Mouse (Mus musculus) CH12.LX (cell line): Measurements from ENCODE around the gene Gm43552. TPM values are rescaled to one million over a fixed set of nuclear protein-coding genes. Genes with fewer than 3 reads are reported as not detected.

Source experiments
- DNase-seq: peaks from one replicate; pipeline ENCODE4 v3.0.0-alpha.2; 2013; ENCODE audit errors: extremely low read depth
- H3K27ac ChIP-seq: 2 replicates; pipeline ENCODE4 v1.5.1; 2012; ENCODE audit warnings: low read depth, mild to moderate bottlenecking, control low read depth, moderate library complexity; ENCODE audit not compliant: insufficient read depth
- H3K27me3 ChIP-seq: replicated peaks from 2 replicates; pipeline ENCODE3; 2012; ENCODE audit warnings: inconsistent platforms
- H3K36me3 ChIP-seq, 2 experiments: replicated peaks in 1 of 2; 2 replicates each; pipeline versions ENCODE3 to v1.6.1; 2012; ENCODE audit warnings: inconsistent platforms in 1 of 2, low read length in 1 of 2, mild to moderate bottlenecking in 1 of 2, mixed read lengths in 1 of 2, moderate library complexity in 1 of 2; ENCODE audit not compliant: control insufficient read depth in 1 of 2, insufficient read depth in 1 of 2
- H3K4me1 ChIP-seq, 2 experiments: 2 replicates each; pipeline ENCODE4 v1.6.1; 2012; ENCODE audit warnings: inconsistent platforms in 1 of 2, moderate library complexity in 1 of 2; ENCODE audit not compliant: insufficient read depth in 2 of 2, control insufficient read depth in 1 of 2
- H3K4me2 ChIP-seq: 2 replicates; pipeline ENCODE4 v1.6.1; 2012; ENCODE audit warnings: low read depth, mild to moderate bottlenecking, control low read depth; ENCODE audit not compliant: poor library complexity, insufficient read depth, severe bottlenecking
- H3K4me3 ChIP-seq, 3 experiments: fragments of 150-350 bp in 1 of 3; sonication (generic) in 1 of 3; replicated peaks in 1 of 3; 2 replicates each; pipeline versions ENCODE3 to v1.5.1; 2011 to 2012; ENCODE audit warnings: low read depth in 2 of 3, low read length in 2 of 3, mild to moderate bottlenecking in 2 of 3, moderate library complexity in 2 of 3, control low read depth in 1 of 3, improper control_type of control experiment in 1 of 3, inconsistent platforms in 1 of 3, mixed read lengths in 1 of 3; ENCODE audit not compliant: poor library complexity in 1 of 3
- H3K79me2 ChIP-seq: replicated peaks from 2 replicates; pipeline ENCODE4 v1.6.1; 2012; ENCODE audit warnings: mild to moderate bottlenecking, moderate library complexity; ENCODE audit not compliant: control insufficient read depth, poor library complexity, insufficient read depth, severe bottlenecking; ENCODE audit errors: extremely low read depth
- H3K9ac ChIP-seq: 2 replicates; pipeline ENCODE4 v1.6.1; 2012; ENCODE audit warnings: low read depth, mild to moderate bottlenecking, control low read depth, moderate library complexity; ENCODE audit not compliant: insufficient read depth
- H3K9me3 ChIP-seq: replicated peaks from 2 replicates; pipeline ENCODE3; 2012; ENCODE audit warnings: low read length, inconsistent platforms, mixed read lengths
- BHLHE40 ChIP-seq: IDR thresholded peaks from 2 replicates; pipeline ENCODE4 v1.6.1; 2011; ENCODE audit warnings: mild to moderate bottlenecking, low read depth, low read length, improper control_type of control experiment
- CHD1 ChIP-seq: IDR thresholded peaks from 2 replicates; pipeline ENCODE4 v1.6.1; 2012; ENCODE audit warnings: low read depth, low read length, improper control_type of control experiment, inconsistent platforms
- CHD2 ChIP-seq: IDR thresholded peaks from 2 replicates; pipeline ENCODE4 v1.6.1; 2011; ENCODE audit warnings: low read length, improper control_type of control experiment
- CTCF ChIP-seq, 2 experiments: IDR thresholded peaks in 1 of 2; conservative IDR thresholded peaks in 1 of 2; 2 replicates each; pipeline ENCODE4 v1.5.1; 2011 to 2012; ENCODE audit warnings: low read depth in 2 of 2, low read length in 2 of 2, improper control_type of control experiment in 1 of 2, inconsistent platforms in 1 of 2, mild to moderate bottlenecking in 1 of 2, moderate library complexity in 1 of 2
- E2F4 ChIP-seq: IDR thresholded peaks from 2 replicates; pipeline ENCODE4 v1.6.1; 2011; ENCODE audit warnings: low read depth, low read length, improper control_type of control experiment; ENCODE audit not compliant: insufficient replicate concordance
- ELF1 ChIP-seq: IDR thresholded peaks from 2 replicates; pipeline ENCODE4 v1.6.1; 2014; ENCODE audit warnings: low read depth, mild to moderate bottlenecking, inconsistent platforms, low read length, improper control_type of control experiment
- EP300 ChIP-seq: IDR thresholded peaks from 2 replicates; pipeline ENCODE4 v1.6.1; 2011; ENCODE audit warnings: low read length, improper control_type of control experiment
- ETS1 ChIP-seq: conservative IDR thresholded peaks from 2 replicates; pipeline ENCODE4 v1.6.1; 2012; ENCODE audit warnings: low read depth, mild to moderate bottlenecking, inconsistent platforms, low read length, improper control_type of control experiment, moderate library complexity
- GABPA ChIP-seq: IDR thresholded peaks from 2 replicates; pipeline ENCODE4 v1.6.1; 2012; ENCODE audit warnings: low read depth, low read length, improper control_type of control experiment, inconsistent platforms; ENCODE audit not compliant: insufficient replicate concordance
- HCFC1 ChIP-seq: IDR thresholded peaks from 2 replicates; pipeline ENCODE4 v1.6.1; 2012; ENCODE audit warnings: low read depth, mild to moderate bottlenecking, inconsistent platforms, low read length, improper control_type of control experiment
- JUN ChIP-seq: IDR thresholded peaks from 2 replicates; pipeline ENCODE4 v1.6.1; 2011; ENCODE audit warnings: low read depth, mild to moderate bottlenecking, low read length, improper control_type of control experiment, moderate library complexity; ENCODE audit not compliant: insufficient read depth
- JUND ChIP-seq: conservative IDR thresholded peaks from 2 replicates; pipeline ENCODE4 v1.6.1; 2011; ENCODE audit warnings: low read depth, low read length, improper control_type of control experiment
- KAT2A ChIP-seq: IDR thresholded peaks from 2 replicates; pipeline ENCODE4 v1.6.1; 2012; ENCODE audit warnings: low read length, improper control_type of control experiment, inconsistent platforms; ENCODE audit not compliant: insufficient replicate concordance
- MAFK ChIP-seq: IDR thresholded peaks from 2 replicates; pipeline ENCODE4 v1.6.1; 2011; ENCODE audit warnings: low read length, improper control_type of control experiment; ENCODE audit not compliant: insufficient replicate concordance
- MEF2A ChIP-seq: IDR thresholded peaks from 2 replicates; pipeline ENCODE4 v1.6.1; 2014; ENCODE audit warnings: low read depth, mild to moderate bottlenecking, inconsistent platforms, low read length, improper control_type of control experiment, borderline replicate concordance
- MXI1 ChIP-seq: IDR thresholded peaks from 2 replicates; pipeline ENCODE4 v1.6.1; 2011; ENCODE audit warnings: mild to moderate bottlenecking, low read depth, low read length, improper control_type of control experiment
- MYC ChIP-seq: IDR thresholded peaks from 2 replicates; pipeline ENCODE4 v1.6.1; 2011; ENCODE audit warnings: low read depth, mild to moderate bottlenecking, improper control_type of control experiment, low read length
- NELFE ChIP-seq: IDR thresholded peaks from 2 replicates; pipeline ENCODE4 v1.6.1; 2011; ENCODE audit warnings: low read depth, low read length, improper control_type of control experiment
- NRF1 ChIP-seq: IDR thresholded peaks from 2 replicates; pipeline ENCODE4 v1.6.1; 2014; ENCODE audit warnings: low read depth, mild to moderate bottlenecking, inconsistent platforms, low read length, improper control_type of control experiment, moderate library complexity
- POLR2A ChIP-seq: IDR thresholded peaks from 2 replicates; pipeline ENCODE4 v1.6.1; 2011; ENCODE audit warnings: low read depth, mild to moderate bottlenecking, improper control_type of control experiment, low read length
- POLR2AphosphoS2 ChIP-seq: IDR thresholded peaks from 2 replicates; pipeline ENCODE4 v1.6.1; 2011; ENCODE audit warnings: low read depth, low read length, improper control_type of control experiment
- RAD21 ChIP-seq: IDR thresholded peaks from 2 replicates; pipeline ENCODE4 v1.6.1; 2011; ENCODE audit warnings: low read depth, mild to moderate bottlenecking, low read length, improper control_type of control experiment, moderate library complexity
- RCOR1 ChIP-seq: conservative IDR thresholded peaks from 2 replicates; pipeline ENCODE4 v1.6.1; 2012; ENCODE audit warnings: low read depth, mild to moderate bottlenecking, inconsistent platforms, low read length, improper control_type of control experiment
- SIN3A ChIP-seq: IDR thresholded peaks from 2 replicates; pipeline ENCODE4 v1.6.1; 2012; ENCODE audit warnings: low read length, improper control_type of control experiment, inconsistent platforms
- SMC3 ChIP-seq: IDR thresholded peaks from 2 replicates; pipeline ENCODE4 v1.6.1; 2011; ENCODE audit warnings: low read depth, low read length, improper control_type of control experiment
- TBP ChIP-seq: conservative IDR thresholded peaks from 2 replicates; pipeline ENCODE4 v1.6.1; 2011; ENCODE audit warnings: low read depth, low read length, improper control_type of control experiment
- TCF12 ChIP-seq: IDR thresholded peaks from 2 replicates; pipeline ENCODE4 v1.6.1; 2014; ENCODE audit warnings: low read depth, mild to moderate bottlenecking, inconsistent platforms, low read length, improper control_type of control experiment
- UBTF ChIP-seq: IDR thresholded peaks from 2 replicates; pipeline ENCODE4 v1.6.1; 2012; ENCODE audit warnings: low read depth, mild to moderate bottlenecking, inconsistent platforms, low read length, improper control_type of control experiment, moderate library complexity
- USF1 ChIP-seq: IDR thresholded peaks from 2 replicates; pipeline ENCODE4 v1.6.1; 2014; ENCODE audit warnings: low read depth, mild to moderate bottlenecking, inconsistent platforms, low read length, improper control_type of control experiment
- ZC3H11A ChIP-seq: IDR thresholded peaks from 2 replicates; pipeline ENCODE4 v1.6.1; 2012; ENCODE audit warnings: low read depth, mild to moderate bottlenecking, inconsistent platforms, low read length, improper control_type of control experiment
- ZKSCAN1 ChIP-seq: IDR thresholded peaks from 2 replicates; pipeline ENCODE4 v1.6.1; 2012; ENCODE audit warnings: low read depth, inconsistent platforms, low read length, improper control_type of control experiment, borderline replicate concordance
- dilution Hi-C: fragments of 300-500 bp; cut with MboI; formaldehyde crosslinking; loops from 2 replicates; pipeline ENCODE4 v1.14.3; 2020; ENCODE audit warnings: low sequenced_read_pairs; ENCODE audit not compliant: extremely low pct_unique_long_range_greater_than_20kb, extremely low pct_ligation_motif_present
- in situ Hi-C: fragments of 300-500 bp; cut with MboI; formaldehyde crosslinking; loops from 3 replicates; pipeline ENCODE4 v1.14.3; 2019; ENCODE audit warnings: low sequenced_read_pairs, low pct_ligation_motif_present, low pct_unique_long_range_greater_than_20kb, mixed read lengths
- polyA plus RNA-seq: library from polyadenylated mRNA; unstranded; fragments of >175 nt; gene quantifications from 2 replicates; pipeline ENCODE4 v1.2.1, GENCODE M21; 2012; ENCODE audit warnings: low read depth; ENCODE audit not compliant: insufficient read length
- total RNA-seq, 2 experiments: library from RNA; depleted of rRNA; stranded (reverse); fragments of 300-350 nt in 1 of 2; fragments of >200 nt in 1 of 2; gene quantifications; 2 replicates each; pipeline ENCODE4 v1.2.3; 2012 to 2014

Gm43552 gene
- total and polyA plus RNA-seq, 3 experiments: 2.1 TPM; not detected in 2

- dilution Hi-C loops: no loop called here
- no peaks in the 10 kb centered on the region for H3K27me3 ChIP-seq
- no peak overlapping the region for H3K9ac ChIP-seq
- no peak overlapping the region for H3K27ac ChIP-seq
- peaks cover 38 to 80% of the 10 kb centered on the region in 2 experiments for H3K36me3 ChIP-seq
- no peak overlapping the region for H3K4me3 ChIP-seq
- H3K9me3 ChIP-seq: no peaks in the 10 kb centered on the region
- in situ Hi-C loops: loop anchor here (5.0 kb wide), 1 partner anchor 119 kb away; no protein-coding TSS in a partner anchor
- TF ChIP-seq ELF1 (no peak), MEF2A (no peak), TBP (no peak), UBTF (no peak), MYC (no peak), POLR2AphosphoS2 (no peak), ZKSCAN1 (no peak), RCOR1 (no peak), JUN (no peak), TCF12 (no peak), SIN3A (no peak), MAFK (no peak), HCFC1 (no peak), SMC3 (no peak), EP300 (no peak), USF1 (no peak), POLR2A (no peak), ETS1 (no peak), KAT2A (no peak)
- H3K4me1 ChIP-seq: no peaks in the 10 kb centered on the region
- no peaks in the 10 kb centered on the region for H3K79me2 ChIP-seq
- no peak for DNase-seq
- H3K4me2 ChIP-seq: no peak overlapping the region
Measured at GRCm38 (mm10) chr5:65407989-65408388, 84.6 kb downstream of the Gm43552 start.

GRCm38 (mm10) chr5:65401251-65401994, 91.2 kb downstream of the Gm43552 start:
- Histone ChIP-seq H3K79me2 (no peaks in the 10 kb centered on the region), H3K27ac (no peak overlapping the region), H3K4me3 (no peak overlapping the region), H3K9me3 (no peaks in the 10 kb centered on the region), H3K4me1 (no peaks in the 10 kb centered on the region), H3K27me3 (no peaks in the 10 kb centered on the region), H3K4me2 (no peak overlapping the region), H3K36me3 (peaks cover 50 to 88% of the 10 kb centered on the region in 2 experiments), H3K9ac (no peak overlapping the region)
- DNase-seq: peak; percentile 81
- in situ Hi-C loops (no loop called here), dilution Hi-C loops (no loop called here)
- TF ChIP-seq MEF2A (peak; percentile 54; the same call in 1 of the 2 replicates), USF1 (no peak), GABPA (no peak), NRF1 (peak; percentile 25; the same call in 1 of the 2 replicates), KAT2A (no peak), RCOR1 (no peak), CTCF (conservative IDR thresholded peaks at IDR 0.05 in 1 of 2, IDR thresholded peaks at IDR 0.05 in 1 of 2; ENCODE audit: low read depth in 2 of 2, low read length in 2 of 2) (peak; percentile 93 to 98), SIN3A (peak; percentile 54; the same call in 1 of the 2 replicates), JUN (no peak), MXI1 (no peak), ZC3H11A (peak; percentile 80), NELFE (peak; percentile 58; the same call in 1 of the 2 replicates), HCFC1 (no peak; the same call in 1 of the 2 replicates), MYC (0 out of 2 replicates have a peak, but pooled peaks have one; percentile 22), CHD2 (no peak), CHD1 (no peak), JUND (peak; percentile 50; the same call in 1 of the 2 replicates), RAD21 (peak; percentile 95), E2F4 (no peak), ETS1 (no peak), UBTF (no peak), BHLHE40 (0 out of 2 replicates have a peak, but pooled peaks have one; percentile 17)
